Mouse (Mus musculus) heart, adult 2 months (tissue): ENCODE results near the gene Ttl. TPM values are rescaled to one million over a fixed set of nuclear protein-coding genes. Genes with fewer than 3 reads are reported as not detected.

Experiments
- DNase-seq, 2 experiments: peaks; one replicate each; pipeline ENCODE4 v3.0.0; 2021
- H3K27ac ChIP-seq: fragments of 200-600 bp; 2 replicates; pipeline ENCODE4 v1.8.1; 2022
- H3K27me3 ChIP-seq: fragments of 200-500 bp; 2 replicates; pipeline ENCODE4 v1.6.1; 2012; ENCODE audit warnings: mild to moderate bottlenecking, low read length, inconsistent platforms, mixed read lengths; ENCODE audit not compliant: control insufficient read depth, insufficient read depth
- H3K36me3 ChIP-seq: fragments of 200-500 bp; 2 replicates; pipeline ENCODE4 v1.6.1; 2012; ENCODE audit warnings: low read length, inconsistent platforms; ENCODE audit not compliant: control insufficient read depth, insufficient read depth
- H3K4me1 ChIP-seq: fragments of 200-500 bp; 2 replicates; pipeline ENCODE4 v1.6.1; 2011; ENCODE audit warnings: low read length; ENCODE audit not compliant: control insufficient read depth, insufficient read depth
- H3K4me3 ChIP-seq: fragments of 200-600 bp; 2 replicates; pipeline ENCODE4 v1.8.1; 2022
- H3K79me2 ChIP-seq: fragments of 200-500 bp; replicated peaks from 2 replicates; pipeline ENCODE4 v1.6.1; 2012; ENCODE audit warnings: mild to moderate bottlenecking, inconsistent platforms, low read length, moderate library complexity, mixed read lengths; ENCODE audit not compliant: control insufficient read depth, insufficient read depth
- H3K9ac ChIP-seq: fragments of 200-500 bp; 2 replicates; pipeline ENCODE4 v1.6.1; 2012; ENCODE audit warnings: low read depth, mild to moderate bottlenecking, control low read depth, inconsistent platforms, low read length, mixed read lengths
- CTCF ChIP-seq: fragments of 200-600 bp; IDR thresholded peaks from 2 replicates; pipeline ENCODE4 v1.8.1; 2022; ENCODE audit warnings: antibody characterized with exemption, mild to moderate bottlenecking, moderate library complexity
- EP300 ChIP-seq: fragments of 200-500 bp; IDR thresholded peaks from 2 replicates; pipeline ENCODE4 v1.6.1; 2011; ENCODE audit warnings: low read depth, low read length, control low read depth; ENCODE audit not compliant: insufficient read depth
- POLR2A ChIP-seq: fragments of 200-500 bp; IDR thresholded peaks from 2 replicates; pipeline ENCODE4 v1.6.1; 2011; ENCODE audit warnings: mild to moderate bottlenecking, low read depth, low read length, control low read depth; ENCODE audit not compliant: insufficient read depth
- WGBS: fragments of 180-500 bp; shearing (Covaris S2); methylation state at CpG from one replicate; pipeline ENCODE4 v1.1.7; 2018; 5-methylcytosine and 5-hydroxymethylcytosine counted together
- intact Hi-C: fragments of 180-260 bp; cut with DNase I; formaldehyde crosslinking; loops from one replicate; pipeline ENCODE4 v1.15.1; 2025
- polyA plus RNA-seq: library from polyadenylated mRNA; depleted of rRNA; stranded (reverse); fragments of >200 nt; gene quantifications from 2 replicates; pipeline ENCODE4 v1.2.3, GENCODE M21; 2012; rRNA removed
- total RNA-seq, 2 experiments: library from RNA; stranded (reverse); gene quantifications; 2 replicates each; pipeline ENCODE4 v1.2.3; 2021

The Ttl gene
- total and polyA plus RNA-seq, 3 experiments, result 8.8 to 19.1 (median 19.0) TPM

DNA sequence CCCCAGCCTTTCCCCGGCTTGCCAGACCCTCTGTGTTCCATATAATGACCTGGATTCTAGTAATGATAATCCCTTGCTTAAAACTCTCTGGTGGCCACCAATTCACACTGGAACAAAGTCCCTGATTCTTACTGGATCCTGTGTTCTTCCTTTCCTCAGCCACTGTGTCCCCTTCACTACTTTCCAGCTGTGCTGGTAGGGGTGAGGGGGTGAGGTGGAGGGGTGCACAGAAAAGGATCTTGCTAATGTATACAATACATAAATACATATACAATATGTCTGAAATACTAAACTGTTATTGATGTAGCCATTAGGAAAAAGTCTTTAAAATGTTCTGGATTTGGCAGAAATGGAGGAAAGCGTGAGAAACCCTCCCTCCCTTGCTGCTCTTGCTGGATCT, 65.0 kb downstream of the Ttl start:
- H3K4me3 ChIP-seq, result no peak overlapping the region; the same call in 1 of the 2 replicates
- no peaks in the 10 kb centered on the region for H3K27me3 ChIP-seq
- no peak overlapping the region for H3K27ac ChIP-seq
- 98% methylated on average over 2 of the region's 2 CpGs for WGBS
- DNase-seq, result no peak
- no peaks in the 10 kb centered on the region for H3K36me3 ChIP-seq
- intact Hi-C loops, result no loop called here
- peaks cover 3% of the 10 kb centered on the region for H3K4me1 ChIP-seq
- TF ChIP-seq EP300 (no peak), POLR2A (no peak), CTCF (no peak)
- H3K9ac ChIP-seq, result no peak overlapping the region
- no peaks in the 10 kb centered on the region for H3K79me2 ChIP-seq

DNA sequence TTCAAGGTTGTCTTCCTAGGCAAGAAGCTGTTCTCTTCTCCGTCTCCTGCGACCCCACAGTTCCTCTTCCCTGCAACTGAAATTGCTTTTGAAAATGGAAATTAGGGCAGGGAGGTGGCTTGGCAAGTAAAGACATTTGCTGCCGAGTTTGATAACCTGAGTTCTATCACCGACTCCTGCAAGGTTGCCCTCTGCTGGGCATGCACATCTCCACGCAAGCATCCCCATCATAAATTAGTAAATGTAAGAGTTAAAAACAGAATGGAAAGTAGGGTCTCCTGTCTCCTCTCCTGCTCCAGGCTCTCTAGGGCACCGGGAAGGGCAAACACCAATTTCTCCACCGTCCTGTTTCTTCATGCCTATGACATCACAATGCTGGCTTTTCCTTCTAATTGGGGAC, 66.5 kb downstream of the Ttl start:
- DNase-seq, result no peak
- H3K36me3 ChIP-seq, result no peaks in the 10 kb centered on the region
- no peak overlapping the region for H3K27ac ChIP-seq
- TF ChIP-seq POLR2A, result no peak
- 0 out of 2 replicates have a peak, but pooled peaks have one; percentile 15 for TF ChIP-seq CTCF
- 92% methylated on average over 7 of the region's 7 CpGs for WGBS
- intact Hi-C loops, result no loop called here
- peaks cover 3% of the 10 kb centered on the region for H3K4me1 ChIP-seq
- no peak overlapping the region for H3K4me3 ChIP-seq
- H3K79me2 ChIP-seq, result no peaks in the 10 kb centered on the region
- H3K9ac ChIP-seq, result no peak overlapping the region
- H3K27me3 ChIP-seq, result no peaks in the 10 kb centered on the region

DNA sequence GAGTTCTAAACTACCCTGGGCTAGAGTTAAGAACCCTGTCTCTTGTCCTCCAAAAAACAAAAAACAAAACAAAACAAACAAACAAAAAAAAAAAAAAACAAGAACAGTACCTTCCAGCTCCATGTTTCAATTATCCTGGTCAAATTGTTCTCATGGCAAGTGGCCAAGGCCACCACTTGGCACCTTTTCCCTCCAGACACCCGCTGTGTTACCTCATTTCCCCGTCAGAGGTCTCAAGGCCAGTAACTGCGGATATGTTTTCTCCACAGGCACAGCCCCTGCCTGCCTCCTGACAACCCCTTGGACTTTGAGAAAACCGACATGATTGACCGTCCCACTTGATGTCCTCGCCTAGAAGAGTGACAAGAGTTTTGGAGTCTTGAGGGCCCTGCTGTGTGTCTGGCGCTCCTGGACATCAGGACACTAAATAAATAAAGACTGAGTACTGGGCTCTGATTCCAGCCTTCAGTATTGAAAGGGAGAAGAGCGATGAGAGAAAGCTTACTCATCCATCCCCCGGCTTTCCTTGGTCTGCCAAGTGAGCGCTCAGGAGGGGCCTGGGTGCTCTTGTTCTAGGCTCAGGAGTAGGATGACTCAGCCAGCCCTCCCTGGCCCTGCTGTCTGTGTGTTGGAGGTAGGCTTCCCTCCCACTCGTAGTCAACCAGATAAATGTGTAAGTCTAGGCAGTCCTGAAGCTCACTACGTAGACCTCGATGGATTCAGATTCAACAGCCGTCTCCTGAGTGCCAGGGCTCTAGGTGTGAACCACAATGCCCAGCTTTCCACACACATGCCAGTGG, 67.5 kb downstream of the Ttl start:
- H3K4me1 ChIP-seq, result peaks cover 3% of the 10 kb centered on the region
- no peak overlapping the region for H3K27ac ChIP-seq
- no peak overlapping the region for H3K9ac ChIP-seq
- no peaks in the 10 kb centered on the region for H3K36me3 ChIP-seq
- intact Hi-C loops, result no loop called here
- no peak overlapping the region for H3K4me3 ChIP-seq
- TF ChIP-seq EP300 (no peak), CTCF (no peak), POLR2A (no peak)
- H3K79me2 ChIP-seq, result no peaks in the 10 kb centered on the region
- DNase-seq, result no peak
- WGBS, result 89% methylated on average over 14 of the region's 14 CpGs
- no peaks in the 10 kb centered on the region for H3K27me3 ChIP-seq

DNA sequence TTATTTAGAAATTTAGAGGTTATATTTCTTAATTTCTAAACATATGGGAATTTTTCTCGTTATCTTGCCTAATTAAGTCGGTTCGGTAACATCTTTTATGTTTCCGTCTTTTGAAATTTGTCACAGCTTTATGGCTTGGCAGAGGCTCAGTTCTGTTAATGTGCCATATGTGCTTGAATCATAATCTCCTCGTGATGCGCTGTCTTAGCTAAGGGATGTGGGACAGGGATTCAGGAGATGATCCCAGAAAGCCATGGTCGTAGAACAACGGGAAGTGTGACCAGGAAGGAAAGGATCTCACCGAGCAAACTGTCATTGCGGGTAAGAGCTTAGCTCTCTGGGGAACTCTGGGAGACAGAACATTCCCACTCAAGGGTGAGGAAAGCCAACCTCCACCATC, 74.2 kb downstream of the Ttl start:
- no peak for DNase-seq
- H3K27ac ChIP-seq, result no peak overlapping the region
- intact Hi-C loops, result no loop called here
- H3K9ac ChIP-seq, result no peak overlapping the region
- no peaks in the 10 kb centered on the region for H3K36me3 ChIP-seq
- H3K79me2 ChIP-seq, result no peaks in the 10 kb centered on the region
- H3K4me3 ChIP-seq, result no peak overlapping the region
- WGBS, result 77% methylated on average over 10 of the region's 10 CpGs
- H3K4me1 ChIP-seq, result no peaks in the 10 kb centered on the region
- no peaks in the 10 kb centered on the region for H3K27me3 ChIP-seq
- TF ChIP-seq EP300 (no peak), POLR2A (no peak), CTCF (no peak)

Other genes starting within 250 kb of the Ttl start
- 10 to 100 TPM; 20.8 to 21.6 TPM for gene Tmem87b, start 247.8 kb upstream of the Ttl start, total RNA-seq
- gene Tmem87b, start 247.8 kb upstream of the Ttl start, polyA plus RNA-seq, result 9.5 and 19.5 TPM in 2 replicates
- gene Fbln7, start 203.0 kb upstream of the Ttl start, total RNA-seq, result under 1 TPM; 0.50 to 0.61 TPM
- gene Fbln7, start 203.0 kb upstream of the Ttl start, polyA plus RNA-seq, result 0.61 and 1.3 TPM in 2 replicates
- 1 to 10 TPM; 5.9 to 8.3 TPM for gene Zc3h8, start 121.9 kb upstream of the Ttl start, total RNA-seq
- gene Zc3h8, start 121.9 kb upstream of the Ttl start, polyA plus RNA-seq, result 1.6 and 4.1 TPM in 2 replicates
- 1 to 10 TPM; 3.1 to 4.7 TPM for gene Zc3h6, start 98.5 kb upstream of the Ttl start, total RNA-seq
- gene Zc3h6, start 98.5 kb upstream of the Ttl start, polyA plus RNA-seq, result 1.3 and 1.4 TPM in 2 replicates
- gene Gm10762, start 98.2 kb upstream of the Ttl start, total RNA-seq, result 10 to 100 TPM in 1 of 2 experiments, 1 to 10 TPM in 1; 8.4 to 12.3 TPM
- 8.3 and 8.9 TPM in 2 replicates for gene Gm10762, start 98.2 kb upstream of the Ttl start, polyA plus RNA-seq
- not detected for gene Vinac1, start 17.8 kb upstream of the Ttl start, total RNA-seq
- gene Vinac1, start 17.8 kb upstream of the Ttl start, polyA plus RNA-seq, result 0.06 TPM in 1 of 2 replicates, not detected in the other
- gene Polr1b, start 35.1 kb downstream of the Ttl start, total RNA-seq, result 10 to 100 TPM; 10.6 to 10.7 TPM
- gene Polr1b, start 35.1 kb downstream of the Ttl start, polyA plus RNA-seq, result 10.2 and 14.2 TPM in 2 replicates
- 10 to 100 TPM in 1 of 2 experiments, 1 to 10 TPM in 1; 9.8 to 10.3 TPM for gene Chchd5, start 63.8 kb downstream of the Ttl start, total RNA-seq
- 22.0 and 22.5 TPM in 2 replicates for gene Chchd5, start 63.8 kb downstream of the Ttl start, polyA plus RNA-seq
- gene Slc20a1, start 132.8 kb downstream of the Ttl start, total RNA-seq, result 10 to 100 TPM; 10.1 to 15.9 TPM
- gene Slc20a1, start 132.8 kb downstream of the Ttl start, polyA plus RNA-seq, result 14.7 and 24.7 TPM in 2 replicates
- gene Ckap2l, start 231.3 kb downstream of the Ttl start, total RNA-seq, result under 1 TPM; 0.29 to 0.55 TPM
- gene Ckap2l, start 231.3 kb downstream of the Ttl start, polyA plus RNA-seq, result 0.08 and 0.20 TPM in 2 replicates
- gene Il1a, start 244.0 kb downstream of the Ttl start, total RNA-seq, result not detected
- gene Il1a, start 244.0 kb downstream of the Ttl start, polyA plus RNA-seq, result not detected in 2 replicates